Mouse (Mus musculus): ENCODE results near the gene Ssbp2.

The Ssbp2 gene

GRCm38 (mm10) chr13:91461299-91461698 lies 1.2 kb downstream of the Ssbp2 start:
- in situ Hi-C loops (cut with MboI; ENCODE audit: low sequenced_read_pairs), result no loop called here

- in situ Hi-C loops (cut with MboI; ENCODE audit: low sequenced_read_pairs), result no loop called here
Measured at GRCm38 (mm10) chr13:91461711-91462351, 1.7 kb downstream of the Ssbp2 start.

GRCm38 (mm10) chr13:91462395-91462794 lies 2.3 kb downstream of the Ssbp2 start:
- in situ Hi-C loops (cut with MboI; ENCODE audit: low sequenced_read_pairs), result no loop called here

- in situ Hi-C loops (cut with MboI; ENCODE audit: low sequenced_read_pairs), result no loop called here
Measured at GRCm38 (mm10) chr13:91462893-91463481, 2.9 kb downstream of the Ssbp2 start.

- in situ Hi-C loops (cut with MboI; ENCODE audit: low sequenced_read_pairs), result no loop called here
Measured at GRCm38 (mm10) chr13:91465002-91465715, 5.1 kb downstream of the Ssbp2 start.

GRCm38 (mm10) chr13:91471566-91471965 lies 11.5 kb downstream of the Ssbp2 start:
- in situ Hi-C loops (cut with MboI; ENCODE audit: low sequenced_read_pairs), result no loop called here

- in situ Hi-C loops (cut with MboI; ENCODE audit: low sequenced_read_pairs), result no loop called here
Measured at GRCm38 (mm10) chr13:91471980-91472379, 11.9 kb downstream of the Ssbp2 start.

GRCm38 (mm10) chr13:91473527-91473926 lies 13.4 kb downstream of the Ssbp2 start:
- in situ Hi-C loops (cut with MboI; ENCODE audit: low sequenced_read_pairs), result no loop called here

- in situ Hi-C loops (cut with MboI; ENCODE audit: low sequenced_read_pairs), result no loop called here
Measured at GRCm38 (mm10) chr13:91474027-91474426, 13.9 kb downstream of the Ssbp2 start.

- in situ Hi-C loops (cut with MboI; ENCODE audit: low sequenced_read_pairs), result no loop called here
Measured at GRCm38 (mm10) chr13:91475888-91476287, 15.8 kb downstream of the Ssbp2 start.

GRCm38 (mm10) chr13:91476596-91477100 lies 16.6 kb downstream of the Ssbp2 start:
- in situ Hi-C loops (cut with MboI; ENCODE audit: low sequenced_read_pairs), result no loop called here

GRCm38 (mm10) chr13:91478011-91478410 lies 17.9 kb downstream of the Ssbp2 start:
- in situ Hi-C loops (cut with MboI; ENCODE audit: low sequenced_read_pairs), result no loop called here

- in situ Hi-C loops (cut with MboI; ENCODE audit: low sequenced_read_pairs), result no loop called here
Measured at GRCm38 (mm10) chr13:91484303-91484702, 24.2 kb downstream of the Ssbp2 start.

GRCm38 (mm10) chr13:91492133-91492532 lies 32.0 kb downstream of the Ssbp2 start:
- in situ Hi-C loops (cut with MboI; ENCODE audit: low sequenced_read_pairs), result no loop called here

- in situ Hi-C loops (cut with MboI; ENCODE audit: low sequenced_read_pairs), result no loop called here
Measured at GRCm38 (mm10) chr13:91497055-91497454, 37.0 kb downstream of the Ssbp2 start.

GRCm38 (mm10) chr13:91501735-91502134 lies 41.7 kb downstream of the Ssbp2 start:
- in situ Hi-C loops (cut with MboI; ENCODE audit: low sequenced_read_pairs), result no loop called here

GRCm38 (mm10) chr13:91502642-91503373 lies 42.7 kb downstream of the Ssbp2 start:
- in situ Hi-C loops (cut with MboI; ENCODE audit: low sequenced_read_pairs), result no loop called here

- in situ Hi-C loops (cut with MboI; ENCODE audit: low sequenced_read_pairs), result no loop called here
Measured at GRCm38 (mm10) chr13:91508991-91509390, 48.9 kb downstream of the Ssbp2 start.

GRCm38 (mm10) chr13:91509467-91509866 lies 49.4 kb downstream of the Ssbp2 start:
- in situ Hi-C loops (cut with MboI; ENCODE audit: low sequenced_read_pairs), result no loop called here

GRCm38 (mm10) chr13:91514979-91515378 lies 54.9 kb downstream of the Ssbp2 start:
- in situ Hi-C loops (cut with MboI; ENCODE audit: low sequenced_read_pairs), result no loop called here

GRCm38 (mm10) chr13:91520073-91520750 lies 60.1 kb downstream of the Ssbp2 start:
- in situ Hi-C loops (cut with MboI; ENCODE audit: low sequenced_read_pairs), result no loop called here

All from CH12F3 (cell line).